Mouse (Mus musculus): ENCODE data around the gene Smim9. TPM values are rescaled to one million over a fixed set of nuclear protein-coding genes. Genes with fewer than 3 reads are reported as not detected.
"Not testable (repeated sequence)": the region's sequence is repeated elsewhere in the genome, so short reads cannot be mapped to it uniquely, and the experiment has no call there.

The Smim9 gene
- polyA plus RNA-seq (2016; fragmentation: Nextera tagmentation; extraction: Ambion mirVana) = not detected in 2 replicates

DNA sequence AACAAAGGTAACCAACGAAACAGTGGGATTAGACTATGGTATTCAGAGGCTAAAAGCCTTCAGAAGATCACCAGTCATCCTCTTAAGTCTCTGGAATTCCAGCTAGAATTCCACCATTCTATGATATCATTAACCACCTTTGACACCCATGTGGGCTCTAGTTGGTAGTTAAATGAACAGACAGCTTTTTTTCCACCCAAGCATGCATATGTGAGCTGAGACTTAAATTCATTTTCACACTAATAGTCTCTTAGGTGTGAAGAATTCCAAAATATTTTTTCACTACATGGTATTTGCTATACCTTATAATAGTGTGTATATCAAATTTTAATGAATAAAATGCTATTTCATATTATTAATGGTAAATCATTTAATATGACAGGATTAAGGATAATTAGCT lies at the start of gene Smim9:
Gene Smim9, minus strand, starts transcription at position 101 of the 400 bp plus-strand sequence.
- H3K4me3 ChIP-seq = no peak within 1 kb of the TSS
- H3K9ac ChIP-seq = no peak within 1 kb of the TSS

GRCm38 (mm10) chrX:75155576-75156243 lies 7.9 kb downstream of the Smim9 start:
- Histone ChIP-seq H3K9ac (peak overlapping the region; percentile 50), H3K27ac (no peak overlapping the region), H3K4me2 (replicated peaks) (peak overlapping the region; percentile 62), H3K4me3 (peak overlapping the region; percentile 39), H3K9me3 (no peaks in the 10 kb centered on the region), H3K27me3 (no peaks in the 10 kb centered on the region), H3K4me1 (no peaks in the 10 kb centered on the region), H3K36me3 (no peaks in the 10 kb centered on the region)
- 15% methylated on average over 36 of the region's 49 CpGs for WGBS
- ATAC-seq (ENCODE audit: insufficient number of reproducible peaks, insufficient read depth, low FRiP score, low TSS enrichment) = peak; percentile 74; the same call in 1 of the 2 replicates

More for the DNA sequence above, at the start of gene Smim9:
- ATAC-seq (ENCODE audit: insufficient number of reproducible peaks, insufficient read depth, low FRiP score, low TSS enrichment) = no peak
- Histone ChIP-seq H3K9me3 (no peaks in the 10 kb centered on the region), H3K27ac (no peak within 1 kb of the TSS), H3K4me2 (replicated peaks) (no peak within 1 kb of the TSS), H3K4me1 (no peaks in the 10 kb centered on the region), H3K27me3 (no peaks in the 10 kb centered on the region), H3K36me3 (no peaks in the 10 kb centered on the region)
- 76% methylated on average over 1 of the region's 1 CpGs for WGBS

DNA sequence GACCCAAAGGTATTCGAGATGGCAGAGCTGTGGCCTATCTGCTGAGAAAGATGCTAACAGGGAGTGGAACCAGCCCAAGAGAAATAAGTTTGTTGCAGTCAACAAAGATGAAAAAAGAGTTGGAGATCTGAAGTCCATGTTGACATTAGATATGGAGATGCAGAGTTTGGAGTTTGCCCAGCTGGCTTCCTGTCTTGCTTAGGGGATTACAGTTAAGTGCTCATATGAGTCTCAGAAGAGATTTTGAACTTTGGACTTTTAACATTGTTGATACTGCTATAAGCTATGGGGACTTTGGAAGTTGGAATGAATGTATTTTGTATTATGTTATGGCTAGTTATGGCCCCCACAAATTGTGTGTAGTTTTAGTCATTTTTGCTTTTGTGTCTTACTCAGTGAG lies 11.3 kb downstream of the Smim9 start:
- no peaks in the 10 kb centered on the region for H3K4me1 ChIP-seq
- H3K36me3 ChIP-seq = no peaks in the 10 kb centered on the region
- H3K27ac ChIP-seq = no peak overlapping the region
- H3K9ac ChIP-seq = no peak overlapping the region
- H3K27me3 ChIP-seq = no peaks in the 10 kb centered on the region
- H3K9me3 ChIP-seq = no peaks in the 10 kb centered on the region
- ATAC-seq (ENCODE audit: insufficient number of reproducible peaks, insufficient read depth, low FRiP score, low TSS enrichment) = no peak
- no peak overlapping the region for H3K4me3 ChIP-seq
- WGBS = 63% methylated on average over 1 of the region's 1 CpGs
- H3K4me2 ChIP-seq (replicated peaks) = no peak overlapping the region

DNA sequence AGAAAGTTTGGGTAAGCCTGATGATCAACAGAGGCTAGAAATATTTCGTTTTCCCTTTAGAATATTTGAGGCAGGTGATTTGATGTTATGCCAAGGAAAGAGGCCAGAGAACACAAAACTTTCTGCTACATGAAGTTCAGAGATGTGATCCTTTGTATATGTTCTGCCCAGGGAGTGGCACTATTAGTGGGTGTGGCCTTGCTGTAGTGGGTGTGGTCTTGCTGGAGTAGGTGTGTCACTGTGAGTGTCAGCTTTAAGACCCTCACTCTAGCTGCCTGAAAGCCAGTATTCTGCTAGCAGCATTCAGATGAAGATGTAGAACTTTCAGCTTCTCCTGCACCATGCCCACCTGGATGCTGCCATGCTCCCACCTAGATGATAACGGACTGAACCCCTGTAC lies 13.3 kb downstream of the Smim9 start:
- H3K4me2 ChIP-seq (replicated peaks) = no peak overlapping the region
- no peaks in the 10 kb centered on the region for H3K9me3 ChIP-seq
- no peaks in the 10 kb centered on the region for H3K27me3 ChIP-seq
- H3K36me3 ChIP-seq = no peaks in the 10 kb centered on the region
- no peaks in the 10 kb centered on the region for H3K4me1 ChIP-seq
- WGBS = 72% methylated on average over 2 of the region's 2 CpGs
- no peak overlapping the region for H3K9ac ChIP-seq
- H3K27ac ChIP-seq = no peak overlapping the region
- ATAC-seq (ENCODE audit: insufficient number of reproducible peaks, insufficient read depth, low FRiP score, low TSS enrichment) = no peak
- H3K4me3 ChIP-seq = no peak overlapping the region

DNA sequence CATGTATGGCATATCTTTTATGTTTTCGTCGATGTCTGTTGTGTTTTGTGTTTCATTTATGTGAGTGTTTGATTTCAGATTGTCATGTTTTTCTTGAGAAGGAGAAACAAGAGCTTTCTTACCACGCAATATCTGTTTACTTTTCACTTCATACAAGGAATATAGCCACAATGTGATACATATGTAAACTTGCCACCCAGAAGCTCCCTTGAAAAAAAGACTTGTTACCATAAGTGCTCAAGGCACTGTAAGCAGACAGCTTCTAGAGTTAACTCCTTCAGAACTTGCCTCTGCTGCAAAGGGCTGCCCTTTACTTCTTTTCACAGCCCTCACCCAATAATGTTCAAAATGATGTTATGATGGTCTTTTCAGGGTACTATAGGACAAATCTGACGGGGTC lies 15.2 kb downstream of the Smim9 start:
- no peak overlapping the region for H3K9ac ChIP-seq
- no peaks in the 10 kb centered on the region for H3K9me3 ChIP-seq
- H3K36me3 ChIP-seq = no peaks in the 10 kb centered on the region
- no peak overlapping the region for H3K4me3 ChIP-seq
- H3K4me2 ChIP-seq (replicated peaks) = no peak overlapping the region
- H3K27ac ChIP-seq = no peak overlapping the region
- H3K27me3 ChIP-seq = no peaks in the 10 kb centered on the region
- ATAC-seq (ENCODE audit: insufficient number of reproducible peaks, insufficient read depth, low FRiP score, low TSS enrichment) = no peak
- no peaks in the 10 kb centered on the region for H3K4me1 ChIP-seq
- 74% methylated on average over 4 of the region's 4 CpGs for WGBS

- H3K9me3 ChIP-seq; ATAC-seq (ENCODE audit: insufficient number of reproducible peaks, insufficient read depth, low FRiP score, low TSS enrichment); H3K27ac ChIP-seq; H3K4me1 ChIP-seq; H3K27me3 ChIP-seq; H3K36me3 ChIP-seq: not testable (repeated sequence)
- peak overlapping the region; percentile 34 for H3K4me3 ChIP-seq
- H3K9ac ChIP-seq = peak overlapping the region; percentile 42; the same call in 1 of the 2 replicates
- H3K4me2 ChIP-seq (replicated peaks) = peak overlapping the region; percentile 52
- WGBS = 12% methylated on average over 22 of the region's 42 CpGs
Observed at GRCm38 (mm10) chrX:75143124-75143555, 20.4 kb downstream of the Smim9 start.

DNA sequence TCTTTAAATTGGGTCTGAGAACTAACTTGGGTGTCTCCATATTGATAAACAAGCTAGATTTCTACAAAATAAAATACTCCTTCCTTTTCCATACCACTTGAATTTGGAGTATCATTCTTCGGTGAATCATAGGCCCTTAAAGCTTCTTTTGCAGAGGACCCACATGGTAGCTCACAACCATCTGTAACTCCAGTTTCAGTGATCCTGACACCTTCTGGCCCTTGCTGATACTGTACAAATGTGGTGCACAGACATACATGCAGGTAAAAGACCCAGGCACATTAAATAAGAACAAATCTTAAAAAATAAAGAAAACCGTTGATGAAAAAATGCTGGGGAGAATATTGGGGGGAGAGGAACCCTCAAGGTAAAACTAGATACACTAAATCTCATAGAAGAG lies 25.4 kb downstream of the Smim9 start:
- no peaks in the 10 kb centered on the region for H3K4me1 ChIP-seq
- no peak overlapping the region for H3K4me3 ChIP-seq
- ATAC-seq (ENCODE audit: insufficient number of reproducible peaks, insufficient read depth, low FRiP score, low TSS enrichment) = no peak
- H3K27me3 ChIP-seq = no peaks in the 10 kb centered on the region
- no peak overlapping the region for H3K4me2 ChIP-seq (replicated peaks)
- no peak overlapping the region for H3K9ac ChIP-seq
- no peaks in the 10 kb centered on the region for H3K9me3 ChIP-seq
- no peak overlapping the region for H3K27ac ChIP-seq
- no peaks in the 10 kb centered on the region for H3K36me3 ChIP-seq
- 85% methylated on average over 2 of the region's 2 CpGs for WGBS

- Histone ChIP-seq H3K27ac (no peak overlapping the region), H3K9ac (no peak overlapping the region), H3K36me3 (no peaks in the 10 kb centered on the region), H3K9me3 (no peaks in the 10 kb centered on the region), H3K27me3 (no peaks in the 10 kb centered on the region), H3K4me1 (no peaks in the 10 kb centered on the region), H3K4me2 (replicated peaks) (no peak overlapping the region), H3K4me3 (no peak overlapping the region)
- no peak for ATAC-seq (ENCODE audit: insufficient number of reproducible peaks, insufficient read depth, low FRiP score, low TSS enrichment)
- WGBS = 90% methylated on average over 2 of the region's 2 CpGs
Observed at GRCm38 (mm10) chrX:75137729-75138128, 25.8 kb downstream of the Smim9 start.

DNA sequence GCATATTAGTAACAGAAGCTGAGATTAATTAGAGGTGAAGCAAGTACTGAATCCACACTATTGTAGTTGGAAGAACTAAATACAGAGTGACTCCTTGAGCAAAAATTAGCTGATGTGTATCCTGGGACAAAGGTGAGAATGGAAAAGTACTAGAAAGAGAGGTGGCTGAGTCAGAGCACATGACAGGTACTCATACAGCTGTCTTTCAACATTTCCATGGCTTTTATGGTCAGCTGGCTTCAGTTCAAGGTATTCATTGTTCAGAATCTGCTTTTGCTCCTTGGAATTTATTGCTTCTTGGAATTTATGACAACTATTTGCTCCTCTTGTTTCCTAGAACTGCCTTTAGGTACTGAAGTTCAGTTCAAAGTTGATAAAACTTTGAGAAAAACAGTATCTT lies 26.6 kb downstream of the Smim9 start:
- H3K4me3 ChIP-seq = no peak overlapping the region
- no peak overlapping the region for H3K27ac ChIP-seq
- H3K9me3 ChIP-seq = no peaks in the 10 kb centered on the region
- H3K36me3 ChIP-seq = no peaks in the 10 kb centered on the region
- no peak overlapping the region for H3K9ac ChIP-seq
- H3K4me1 ChIP-seq = no peaks in the 10 kb centered on the region
- no peak overlapping the region for H3K4me2 ChIP-seq (replicated peaks)
- H3K27me3 ChIP-seq = no peaks in the 10 kb centered on the region
- ATAC-seq (ENCODE audit: insufficient number of reproducible peaks, insufficient read depth, low FRiP score, low TSS enrichment) = no peak

DNA sequence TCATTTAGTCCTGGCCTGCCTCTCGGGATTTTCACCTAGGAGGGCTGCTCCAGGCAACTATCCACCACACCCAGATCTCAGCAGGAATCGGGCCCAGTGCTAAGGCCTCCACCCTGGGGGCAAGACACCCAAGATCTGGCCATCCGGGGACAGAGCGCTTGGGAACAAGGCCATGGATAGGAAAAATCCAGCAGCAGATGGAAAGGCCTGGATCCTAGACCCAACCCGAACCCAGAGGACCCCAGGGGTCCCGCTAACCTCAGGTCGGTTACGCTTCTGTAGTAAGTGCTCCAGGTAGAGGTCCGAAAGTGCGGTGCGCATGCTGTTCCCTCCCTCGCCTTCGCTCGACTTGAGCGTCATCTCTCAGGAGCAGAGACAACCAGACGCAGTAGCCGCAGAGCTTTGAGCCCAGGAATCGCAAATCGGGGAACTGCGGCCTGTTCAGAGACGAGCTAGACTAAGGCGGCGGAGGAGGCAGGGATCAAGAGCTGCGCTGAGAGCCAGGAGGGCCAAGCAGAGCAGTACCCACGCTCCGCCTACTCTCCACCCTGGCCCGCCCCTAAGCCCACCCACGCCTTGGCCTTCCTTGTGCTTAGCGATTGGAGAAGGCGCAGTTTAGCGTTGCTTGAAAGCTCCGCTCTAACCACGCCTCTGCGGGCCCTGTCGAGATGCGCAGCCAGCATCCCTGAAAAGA lies 33.0 kb downstream of the Smim9 start, which contains the start of gene Mpp1:
Gene Mpp1, minus strand, starts transcription at position 550 of the 694 bp plus-strand sequence.
- Histone ChIP-seq H3K27ac (0 out of 2 replicates have a peak within 1 kb of the TSS, but pooled peaks have one; percentile 50), H3K4me1 (no peaks in the 10 kb centered on the region), H3K4me3 (peak within 1 kb of the TSS; percentile 50), H3K4me2 (replicated peaks) (peak within 1 kb of the TSS; percentile 50), H3K27me3 (no peaks in the 10 kb centered on the region), H3K36me3 (no peaks in the 10 kb centered on the region), H3K9ac (peak within 1 kb of the TSS; percentile 59), H3K9me3 (no peaks in the 10 kb centered on the region)
- 18% methylated on average over 34 of the region's 36 CpGs for WGBS
- peak; percentile 98 for ATAC-seq (ENCODE audit: insufficient number of reproducible peaks, insufficient read depth, low FRiP score, low TSS enrichment)

DNA sequence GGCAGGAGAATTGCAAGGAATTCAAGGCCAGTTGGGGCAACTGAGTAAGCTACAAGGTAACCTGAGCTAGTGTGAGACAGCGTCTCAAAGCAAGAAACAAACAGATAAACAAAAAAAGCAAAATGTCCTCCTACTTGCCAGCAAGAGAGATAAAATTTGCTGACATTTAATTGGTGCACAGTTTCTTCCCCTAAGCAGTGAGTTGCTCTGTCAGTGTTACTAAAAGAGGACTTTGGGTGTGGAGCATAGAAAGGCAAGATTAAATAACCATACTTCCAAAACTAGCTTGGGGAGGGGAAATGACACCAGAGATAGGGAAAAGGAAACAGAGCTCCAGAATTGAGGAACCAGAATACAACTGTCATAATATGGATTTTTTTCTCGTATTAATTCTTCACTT lies 34.1 kb downstream of the Smim9 start:
- no peak for ATAC-seq (ENCODE audit: insufficient number of reproducible peaks, insufficient read depth, low FRiP score, low TSS enrichment)
- Histone ChIP-seq H3K9ac (no peak overlapping the region), H3K4me3 (no peak overlapping the region), H3K36me3 (no peaks in the 10 kb centered on the region), H3K4me2 (replicated peaks) (no peak overlapping the region), H3K9me3 (no peaks in the 10 kb centered on the region), H3K4me1 (no peaks in the 10 kb centered on the region), H3K27ac (no peak overlapping the region), H3K27me3 (no peaks in the 10 kb centered on the region)
- WGBS = 68% methylated on average over 2 of the region's 2 CpGs

GRCm38 (mm10) chrX:75128333-75128980 lies 35.1 kb downstream of the Smim9 start:
- Histone ChIP-seq H3K9me3 (no peaks in the 10 kb centered on the region), H3K4me2 (replicated peaks) (no peak overlapping the region), H3K36me3 (no peaks in the 10 kb centered on the region), H3K27me3 (no peaks in the 10 kb centered on the region), H3K9ac (no peak overlapping the region), H3K27ac (no peak overlapping the region), H3K4me3 (no peak overlapping the region), H3K4me1 (no peaks in the 10 kb centered on the region)
- no peak for ATAC-seq (ENCODE audit: insufficient number of reproducible peaks, insufficient read depth, low FRiP score, low TSS enrichment)
